Mouse (Mus musculus): ENCODE measurements at regions not wholly inside any gene's neighbourhood (a gene's known extent, or its start where the extent isn't known, plus 50 kb on each side); places are given as distances from the start of the nearest gene placed in this dataset.

DNA sequence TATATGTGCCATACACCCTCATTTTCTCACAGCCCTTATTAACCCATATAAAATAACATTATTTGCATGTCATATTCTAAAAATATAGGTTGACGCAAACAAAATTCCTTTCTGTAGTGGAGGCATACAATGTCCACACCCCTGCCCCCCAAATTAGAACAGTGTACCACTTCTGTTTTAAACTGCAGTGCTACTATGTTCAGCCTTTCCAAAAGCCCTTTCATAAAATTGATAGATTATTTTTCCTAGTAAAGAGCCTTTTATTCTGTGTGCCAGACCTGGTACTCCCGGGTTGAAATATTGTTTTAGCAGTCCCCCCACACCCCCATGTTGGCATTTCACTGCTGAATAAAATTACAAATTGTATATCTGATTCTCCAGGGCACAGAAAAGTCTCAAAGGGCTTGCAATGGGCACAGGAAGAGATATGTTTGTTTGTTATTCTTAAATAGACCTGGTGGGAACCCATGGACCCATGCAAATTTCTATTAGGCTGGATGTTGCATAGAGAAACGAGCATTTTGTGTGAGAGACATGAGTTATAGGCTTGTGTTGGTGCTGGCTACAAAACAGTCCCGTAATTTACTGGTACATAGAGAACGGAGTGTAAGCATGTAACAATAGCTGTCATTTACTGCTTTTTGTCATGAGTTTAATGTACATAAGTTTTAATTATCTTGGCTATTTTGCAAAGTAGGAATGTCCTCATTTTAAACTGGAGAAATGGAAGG lies 192.4 kb upstream of the Tenm3 start:
- no peak for TF ChIP-seq GATA4 (IDR thresholded peaks at IDR 0.05; ENCODE audit: insufficient replicate concordance, low read length)

DNA sequence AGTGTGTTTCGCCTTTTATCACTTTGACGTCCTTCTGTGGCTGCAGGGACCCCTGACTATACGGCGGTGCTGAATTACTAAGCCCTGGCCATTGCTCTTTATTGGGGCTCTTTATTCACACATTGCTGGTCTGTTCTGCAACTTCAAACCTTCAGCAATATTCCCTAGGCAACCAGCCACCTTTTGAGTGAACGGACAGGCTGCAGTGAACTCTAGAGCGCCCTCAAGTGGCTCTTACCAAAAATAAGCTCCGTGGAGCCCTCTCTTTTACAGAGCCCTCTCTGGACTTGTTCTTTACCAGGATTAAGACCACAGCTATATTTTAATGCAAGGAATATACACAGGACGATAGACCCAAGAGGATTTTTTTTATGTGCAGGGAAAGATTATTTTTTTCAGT lies 191.8 kb upstream of the Tenm3 start:
- TF ChIP-seq GATA4 (IDR thresholded peaks at IDR 0.05; ENCODE audit: insufficient replicate concordance, low read length): no peak

DNA sequence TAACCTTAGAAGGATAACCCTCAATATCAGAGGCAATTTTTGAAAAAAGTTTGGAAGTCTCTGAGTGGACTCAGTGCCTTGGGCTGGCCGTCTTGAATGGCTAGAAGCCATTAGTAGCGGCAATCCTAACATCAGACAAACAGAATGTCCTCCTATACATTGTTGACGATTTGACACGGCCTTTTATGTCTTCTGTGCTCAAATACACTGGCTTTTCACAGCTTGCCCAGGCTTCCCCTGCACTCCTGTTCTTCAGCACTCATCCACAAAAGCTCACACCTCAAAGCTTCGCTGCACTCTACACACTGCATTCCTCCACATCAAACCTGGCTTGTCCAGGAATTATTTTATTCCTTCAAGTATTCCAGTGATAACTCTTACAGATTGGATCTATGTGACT lies 186.5 kb upstream of the Tenm3 start:
- TF ChIP-seq GATA4 (IDR thresholded peaks at IDR 0.05; ENCODE audit: insufficient replicate concordance, low read length): no peak

DNA sequence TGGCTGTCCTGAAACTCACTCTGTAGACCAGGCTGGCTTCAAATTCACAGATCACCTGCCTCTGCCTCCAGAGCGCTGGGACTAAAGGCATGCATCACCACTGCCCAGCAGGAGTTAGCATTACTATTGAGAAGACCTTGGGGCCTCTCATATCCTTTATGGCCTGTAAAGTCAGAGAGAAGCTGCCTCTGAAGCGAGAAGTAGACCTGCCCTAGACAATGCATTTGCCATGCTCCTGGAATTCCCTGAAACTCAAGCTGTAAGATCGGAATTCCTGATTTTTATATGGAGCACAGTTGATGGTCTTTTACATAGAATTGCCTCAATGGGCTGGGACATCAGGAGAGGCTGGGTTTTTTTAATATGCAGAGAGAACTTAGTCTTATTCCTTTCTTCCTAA lies 174.0 kb upstream of the Tenm3 start:
- no peak for TF ChIP-seq GATA4 (IDR thresholded peaks at IDR 0.05; ENCODE audit: insufficient replicate concordance, low read length)

- TF ChIP-seq GATA4 (IDR thresholded peaks at IDR 0.05; ENCODE audit: insufficient replicate concordance, low read length): no peak
These were observed 171.9 kb upstream of the Tenm3 start for GRCm38 (mm10) chr8:49015701-49016100.

GRCm38 (mm10) chr8:49015200-49015599 lies 171.4 kb upstream of the Tenm3 start:
- peak; percentile 62; the same call in 1 of the 2 replicates for TF ChIP-seq GATA4 (IDR thresholded peaks at IDR 0.05; ENCODE audit: insufficient replicate concordance, low read length)

- no peak; the same call in 1 of the 2 replicates for TF ChIP-seq GATA4 (IDR thresholded peaks at IDR 0.05; ENCODE audit: insufficient replicate concordance, low read length)
These were observed 162.7 kb upstream of the Tenm3 start for GRCm38 (mm10) chr8:49006236-49006965.

GRCm38 (mm10) chr8:48981667-48982066 lies 137.9 kb upstream of the Tenm3 start:
- no peak for TF ChIP-seq GATA4 (IDR thresholded peaks at IDR 0.05; ENCODE audit: insufficient replicate concordance, low read length)

DNA sequence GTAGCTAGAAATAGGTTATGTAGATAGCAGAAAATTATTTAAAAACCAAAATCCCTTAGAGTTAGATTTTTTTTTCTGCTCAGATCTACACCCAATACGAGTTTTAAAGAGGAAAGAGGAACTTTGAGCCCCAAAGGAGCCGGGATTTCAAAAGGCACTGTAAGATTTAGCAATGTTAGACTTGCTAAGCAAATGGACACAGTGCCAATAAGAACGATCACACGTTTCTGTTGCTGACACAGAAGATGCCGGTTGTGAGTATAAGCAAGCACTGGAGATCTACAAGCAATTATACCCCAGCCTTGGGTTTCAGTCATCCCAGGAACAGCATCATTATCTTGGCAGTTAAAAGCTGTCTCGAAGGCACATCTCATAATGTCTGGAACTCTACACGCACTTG lies 137.0 kb upstream of the Tenm3 start:
- no peak for TF ChIP-seq GATA4 (IDR thresholded peaks at IDR 0.05; ENCODE audit: insufficient replicate concordance, low read length)

- TF ChIP-seq GATA4 (IDR thresholded peaks at IDR 0.05; ENCODE audit: insufficient replicate concordance, low read length): no peak
These were observed 126.9 kb upstream of the Tenm3 start for GRCm38 (mm10) chr8:48970655-48971054.

- TF ChIP-seq GATA4 (IDR thresholded peaks at IDR 0.05; ENCODE audit: insufficient replicate concordance, low read length): no peak
These were observed 121.2 kb upstream of the Tenm3 start for GRCm38 (mm10) chr8:48964929-48965328.

DNA sequence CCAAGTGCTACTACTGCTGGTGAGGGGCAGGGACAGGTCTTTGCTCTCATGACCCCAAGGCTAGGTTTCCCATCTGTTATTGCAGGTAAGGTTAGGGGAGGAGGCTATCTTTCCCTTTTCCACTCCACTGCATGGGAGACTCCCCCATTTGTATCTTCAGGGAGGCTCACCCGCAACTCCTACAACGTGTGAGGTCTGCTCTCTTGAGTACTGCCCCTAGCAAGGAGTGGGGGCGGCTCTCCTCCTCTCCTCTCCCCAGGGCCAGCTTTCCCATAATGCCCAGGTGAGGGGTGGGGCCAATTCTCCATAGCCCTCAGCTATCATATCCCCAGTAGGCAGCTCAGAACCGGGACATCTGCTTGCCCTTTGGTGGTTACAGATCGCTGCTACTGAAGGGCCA lies 113.9 kb upstream of the Tenm3 start:
- no peak for TF ChIP-seq GATA4 (IDR thresholded peaks at IDR 0.05; ENCODE audit: insufficient replicate concordance, low read length)

GRCm38 (mm10) chr8:48951412-48951811 lies 107.7 kb upstream of the Tenm3 start:
- no peak for TF ChIP-seq GATA4 (IDR thresholded peaks at IDR 0.05; ENCODE audit: insufficient replicate concordance, low read length)

- TF ChIP-seq GATA4 (IDR thresholded peaks at IDR 0.05; ENCODE audit: insufficient replicate concordance, low read length): no peak
These were observed 100.4 kb upstream of the Tenm3 start for GRCm38 (mm10) chr8:48944177-48944576.

- TF ChIP-seq GATA4 (IDR thresholded peaks at IDR 0.05; ENCODE audit: insufficient replicate concordance, low read length): no peak
These were observed 93.4 kb upstream of the Tenm3 start for GRCm38 (mm10) chr8:48937144-48937543.

DNA sequence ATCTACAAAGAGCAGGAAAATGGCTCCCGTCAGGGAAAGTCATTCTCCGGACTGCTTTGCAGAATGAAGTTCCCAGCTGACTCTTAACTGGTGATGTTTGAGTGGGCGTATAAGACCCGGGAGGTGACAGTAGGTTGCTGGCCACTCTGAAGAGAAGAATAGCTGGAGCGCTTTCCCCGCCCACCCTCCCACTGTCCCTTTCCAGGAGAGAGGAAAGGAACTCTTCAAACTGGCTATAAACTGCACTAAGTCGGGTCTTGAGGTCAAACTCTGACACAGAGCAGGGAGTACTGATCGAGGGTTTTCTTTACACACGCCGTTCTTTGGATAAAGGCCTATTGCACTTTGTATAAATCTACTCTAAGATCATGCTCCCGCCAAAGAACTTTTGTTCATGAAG lies 83.4 kb upstream of the Tenm3 start:
- no peak for TF ChIP-seq GATA4 (IDR thresholded peaks at IDR 0.05; ENCODE audit: insufficient replicate concordance, low read length)

Measured in liver, adult (tissue).